Comparison of ENCODE assay signal across 7 mouse cellular contexts in the genomic region with DNA sequence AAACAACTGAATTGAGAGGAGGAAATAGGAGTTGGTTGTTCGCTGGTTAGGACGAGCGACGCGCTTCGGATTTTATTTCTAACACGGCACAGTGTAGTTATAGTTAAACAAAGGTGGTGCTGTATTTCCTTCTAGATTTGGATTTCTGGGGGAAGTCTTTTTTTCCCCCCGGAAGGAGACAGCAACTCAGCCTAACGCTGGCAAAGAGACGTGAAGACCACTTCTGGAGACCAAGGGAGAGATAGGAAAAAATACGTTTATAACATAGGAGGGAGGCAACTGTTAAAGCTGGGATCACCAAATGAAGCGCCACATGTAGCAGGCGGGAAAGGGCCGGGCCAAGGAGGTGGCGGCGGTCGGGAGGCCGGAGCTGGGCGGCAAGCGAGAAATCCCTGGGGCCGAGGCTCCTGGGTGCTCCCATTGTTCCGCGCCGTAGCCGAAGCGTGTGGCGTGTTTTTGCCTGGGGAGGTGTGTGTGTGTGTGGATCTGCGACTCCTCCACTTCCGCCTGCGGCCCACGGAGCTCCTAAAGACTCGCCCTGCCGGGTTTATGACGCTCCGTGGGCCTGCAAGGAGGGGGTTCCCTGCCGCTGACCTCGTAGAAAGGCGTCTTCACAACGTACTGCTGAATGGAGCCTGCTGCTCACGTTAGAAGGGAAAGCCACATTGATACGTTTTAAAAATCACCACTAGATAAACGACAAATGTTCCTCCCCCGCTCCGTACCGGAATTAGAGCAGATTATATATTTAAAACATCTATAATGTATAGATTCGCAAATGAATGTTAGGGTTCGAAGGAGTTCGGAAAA. TPM values are rescaled to one million over a fixed set of nuclear protein-coding genes. Genes with fewer than 3 reads are reported as not detected.
DNase-seq lines count a peak whose midpoint lies in the region; ATAC-seq and TF ChIP-seq lines count a peak whose summit lies in the region.

No protein-coding gene starts in this region.

- peak overlapping the region; percentile 96 for H3K27ac ChIP-seq in intestine, postnatal 0 days (ENCODE audit: low read depth, low read length)
- peak overlapping the region; percentile 100 for H3K27ac ChIP-seq in limb, embryonic 13.5 days
- H3K27ac ChIP-seq in midbrain, embryonic 13.5 days, result peak overlapping the region; percentile 99
- peak overlapping the region; percentile 100 for H3K27ac ChIP-seq in spleen, adult 2 months (ENCODE audit: insufficient read depth, low read length)

- H3K9me3 ChIP-seq in intestine, postnatal 0 days (ENCODE audit: control insufficient read depth), result no peaks in the 10 kb centered on the region
- no peaks in the 10 kb centered on the region for H3K9me3 ChIP-seq in limb, embryonic 13.5 days
- H3K9me3 ChIP-seq in midbrain, embryonic 13.5 days, result no peaks in the 10 kb centered on the region

- TF ChIP-seq CTCF in intestine, postnatal 0 days (IDR thresholded peaks at IDR 0.05; ENCODE audit: low read depth), result no peak
- no peak for TF ChIP-seq CTCF in spleen, adult 2 months (IDR thresholded peaks at IDR 0.05; ENCODE audit: extremely low read depth, insufficient read depth, insufficient read length, insufficient replicate concordance)

- peak overlapping the region; percentile 69 for H3K4me3 ChIP-seq in intestine, postnatal 0 days (ENCODE audit: low read depth, low read length)
- H3K4me3 ChIP-seq in limb, embryonic 13.5 days, result peak overlapping the region; percentile 61
- H3K4me3 ChIP-seq in midbrain, embryonic 13.5 days (replicated peaks), result peak overlapping the region; percentile 56
- H3K4me3 ChIP-seq in spleen, adult 2 months (ENCODE audit: extremely low read depth, insufficient read depth, insufficient read length), result peak overlapping the region; percentile 67

- ATAC-seq in intestine, postnatal 0 days, result peak; percentile 0; the same call in 1 of the 2 replicates
- no peak for ATAC-seq in limb, embryonic 13.5 days (ENCODE audit: low FRiP score, low read depth)
- no peak for ATAC-seq in midbrain, embryonic 13.5 days

- no peaks in the 10 kb centered on the region for H3K27me3 ChIP-seq in intestine, postnatal 0 days (replicated peaks; ENCODE audit: control insufficient read depth, insufficient read depth, low read length)
- H3K27me3 ChIP-seq in limb, embryonic 13.5 days, result no peaks in the 10 kb centered on the region
- H3K27me3 ChIP-seq in midbrain, embryonic 13.5 days, result no peaks in the 10 kb centered on the region
- H3K27me3 ChIP-seq in spleen, adult 2 months (ENCODE audit: control insufficient read depth, insufficient read depth, low read length), result no peaks in the 10 kb centered on the region

- WGBS in intestine, postnatal 0 days, result 1% methylated on average over 48 of the region's 48 CpGs
- WGBS in limb, embryonic 13.5 days, result under 1% methylated on average over 48 of the region's 48 CpGs
- WGBS in midbrain, embryonic 13.5 days, result under 1% methylated on average over 48 of the region's 48 CpGs
- WGBS in spleen, adult 2 months, result 1% methylated on average over 48 of the region's 48 CpGs

- H3K9ac ChIP-seq in intestine, postnatal 0 days (ENCODE audit: low read depth, low read length), result peak overlapping the region; percentile 66
- H3K9ac ChIP-seq in limb, embryonic 13.5 days, result peak overlapping the region; percentile 96
- H3K9ac ChIP-seq in midbrain, embryonic 13.5 days (replicated peaks), result peak overlapping the region; percentile 97

- peak overlapping the region; percentile 81 for H3K4me2 ChIP-seq in intestine, postnatal 0 days (replicated peaks; ENCODE audit: low read depth)
- peak overlapping the region; percentile 88 for H3K4me2 ChIP-seq in limb, embryonic 13.5 days (replicated peaks)
- peak overlapping the region; percentile 90 for H3K4me2 ChIP-seq in midbrain, embryonic 13.5 days (replicated peaks)

- H3K36me3 ChIP-seq in intestine, postnatal 0 days (ENCODE audit: control insufficient read depth, insufficient read depth), result no peaks in the 10 kb centered on the region
- no peaks in the 10 kb centered on the region for H3K36me3 ChIP-seq in limb, embryonic 13.5 days
- H3K36me3 ChIP-seq in midbrain, embryonic 13.5 days, result no peaks in the 10 kb centered on the region
- no peaks in the 10 kb centered on the region for H3K36me3 ChIP-seq in spleen, adult 2 months (ENCODE audit: control insufficient read depth, insufficient read depth, low read length)

- peak; percentile 39; the same call in 1 of the 2 replicates for TF ChIP-seq POLR2A in spleen, adult 2 months (IDR thresholded peaks at IDR 0.05; ENCODE audit: low read depth, low read length)

- DNase-seq in adipocyte (ENCODE audit: low spot score), result peak; percentile 61
- DNase-seq in cerebellum, postnatal 25 days, result peak; percentile 76 to 81
- DNase-seq in heart, adult 11 months, result peak; percentile 98
- peak; percentile 38 to 58 for DNase-seq in spleen, adult 2 months (ENCODE audit: low read depth in 1 of 2, low spot score in 2 of 2)

- no peaks in the 10 kb centered on the region for H3K4me1 ChIP-seq in intestine, postnatal 0 days (replicated peaks; ENCODE audit: control insufficient read depth, insufficient read depth, low read length)
- peaks cover 33% of the 10 kb centered on the region for H3K4me1 ChIP-seq in limb, embryonic 13.5 days
- peaks cover 40% of the 10 kb centered on the region for H3K4me1 ChIP-seq in midbrain, embryonic 13.5 days (replicated peaks)
- H3K4me1 ChIP-seq in spleen, adult 2 months (ENCODE audit: control insufficient read depth, insufficient read depth, insufficient read length), result no peaks in the 10 kb centered on the region

RNA-seq across cellular contexts. Expression of a gene that starts 2.5 kb away (rescaled TPM):
- 22.6 and 30.1 TPM in 2 replicates for polyA plus RNA-seq in intestine, postnatal 0 days (2015; fragmentation: Nextera tagmentation; extraction: Ambion mirVana)
- polyA plus RNA-seq in limb, embryonic 13.5 days (2015; fragmentation: Nextera tagmentation; extraction: Ambion mirVana), result 68.1 and 72.2 TPM in 2 replicates
- 69.6 and 75.2 TPM in 2 replicates for polyA plus RNA-seq in midbrain, embryonic 13.5 days (2015; fragmentation: Nextera tagmentation; extraction: Ambion mirVana)
- 27.4 and 30.1 TPM in 2 replicates for polyA plus RNA-seq in spleen, adult 2 months (2012; rRNA removed)

RNA-seq across cellular contexts. Expression of a gene that starts 8.7 kb away (rescaled TPM):
- 0.95 and 1.2 TPM in 2 replicates for polyA plus RNA-seq in intestine, postnatal 0 days (2015; fragmentation: Nextera tagmentation; extraction: Ambion mirVana)
- polyA plus RNA-seq in limb, embryonic 13.5 days (2015; fragmentation: Nextera tagmentation; extraction: Ambion mirVana), result 12.2 and 14.9 TPM in 2 replicates
- 17.8 and 18.3 TPM in 2 replicates for polyA plus RNA-seq in midbrain, embryonic 13.5 days (2015; fragmentation: Nextera tagmentation; extraction: Ambion mirVana)
- 0.22 and 0.46 TPM in 2 replicates for polyA plus RNA-seq in spleen, adult 2 months (2012; rRNA removed)

RNA-seq across cellular contexts. Expression of a gene that starts 20.0 kb away (rescaled TPM):
- polyA plus RNA-seq in intestine, postnatal 0 days (2015; fragmentation: Nextera tagmentation; extraction: Ambion mirVana), result 6.3 and 6.8 TPM in 2 replicates
- 15.3 and 19.4 TPM in 2 replicates for polyA plus RNA-seq in limb, embryonic 13.5 days (2015; fragmentation: Nextera tagmentation; extraction: Ambion mirVana)
- 14.7 and 17.1 TPM in 2 replicates for polyA plus RNA-seq in midbrain, embryonic 13.5 days (2015; fragmentation: Nextera tagmentation; extraction: Ambion mirVana)
- polyA plus RNA-seq in spleen, adult 2 months (2012; rRNA removed), result 0.52 and 1.1 TPM in 2 replicates

Comparison
In these comparisons a context has a peak if more than half of its experiments do, and no peak if none do; other contexts are left out.
1. DNase-seq: peak in every context shown above with its lines; median percentile 98 in heart, adult 11 months; 78 in cerebellum, postnatal 25 days; 61 in adipocyte; 48 in spleen, adult 2 months.